Mouse (Mus musculus) gastrocnemius, adult 8-10 months (tissue): ENCODE results near the gene Pip4k2b. TPM values are rescaled to one million over a fixed set of nuclear protein-coding genes. Genes with fewer than 3 reads are reported as not detected.
A peak's percentile ranks its signal among the peaks of the same experiment; 100 is the strongest.
"Not testable (repeated sequence)": the region's sequence is repeated elsewhere in the genome, so short reads cannot be mapped to it uniquely, and the experiment has no call there.

Experiments used
- DNase-seq, 2 experiments: peaks; one replicate each; pipeline ENCODE4 v3.0.0; 2022; ENCODE audit warnings: low spot score in 2 of 2
- total RNA-seq, 4 experiments: library from RNA; stranded (reverse); gene quantifications; 2 replicates each; pipeline ENCODE4 v1.2.4; 2022

Pip4k2b gene
- total RNA-seq, 4 experiments from 2014 or later = 68.1 to 81.6 (median 73.1) TPM

DNA sequence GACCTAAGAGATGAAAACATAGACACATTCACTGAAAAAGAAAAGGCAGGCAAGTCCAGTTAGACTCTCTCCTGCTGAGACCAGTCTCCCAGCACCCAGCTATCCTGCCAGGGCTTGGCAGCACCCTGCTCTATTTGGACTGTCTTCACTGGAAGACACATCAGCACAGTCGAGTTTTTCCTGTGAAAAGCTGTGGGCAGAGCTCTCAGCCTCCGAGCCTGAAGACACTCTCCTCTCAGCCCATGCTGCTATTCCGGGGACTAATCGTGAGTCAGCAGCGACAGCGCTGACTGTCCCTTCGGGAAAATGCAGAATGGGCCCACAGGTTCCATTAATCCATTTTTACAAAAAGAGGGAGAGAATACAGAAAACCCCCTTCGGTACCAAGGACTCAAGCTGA lies 8.8 kb upstream of the Pip4k2b start:
- no peak for DNase-seq

DNA sequence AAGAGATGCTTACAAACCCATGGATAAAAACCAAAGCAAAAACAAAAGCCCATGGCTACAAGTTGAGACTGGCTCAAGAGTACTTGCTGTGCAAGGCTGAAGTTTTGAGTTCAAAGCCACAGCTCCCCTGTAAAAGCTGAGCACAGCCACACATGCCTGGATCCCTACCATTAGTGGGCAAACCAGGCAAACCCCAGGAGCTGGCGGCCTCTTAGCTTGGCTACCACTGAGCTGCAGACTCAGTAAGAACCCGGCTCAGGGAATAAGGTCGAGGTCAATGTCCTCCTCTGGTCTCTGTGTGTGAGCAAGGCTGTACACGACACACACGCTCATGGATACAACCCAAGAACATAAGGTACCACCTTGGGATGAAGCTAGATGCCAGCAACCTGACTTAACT lies 4.0 kb upstream of the Pip4k2b start:
- DNase-seq = no peak

DNA sequence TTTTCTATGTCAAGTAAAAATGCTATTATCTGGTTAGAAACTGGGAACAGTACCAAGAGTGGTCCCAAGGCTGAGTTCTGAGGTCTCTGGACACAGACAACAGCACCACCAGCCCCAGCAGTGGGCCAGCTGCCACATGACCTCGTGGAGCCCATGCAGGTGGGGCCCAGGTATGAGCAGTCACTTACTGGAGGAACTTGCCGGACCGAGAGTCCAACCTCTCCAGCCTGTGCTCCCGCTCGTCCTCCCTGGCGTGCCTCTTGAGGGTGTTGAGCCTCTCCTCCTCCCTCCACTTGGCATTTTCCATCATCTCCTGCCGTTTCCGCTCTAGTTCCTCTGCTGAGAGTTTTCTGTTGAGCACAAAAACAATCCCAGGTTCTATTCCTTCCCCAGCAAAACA lies 3.3 kb upstream of the Pip4k2b start:
- DNase-seq = no peak

DNA sequence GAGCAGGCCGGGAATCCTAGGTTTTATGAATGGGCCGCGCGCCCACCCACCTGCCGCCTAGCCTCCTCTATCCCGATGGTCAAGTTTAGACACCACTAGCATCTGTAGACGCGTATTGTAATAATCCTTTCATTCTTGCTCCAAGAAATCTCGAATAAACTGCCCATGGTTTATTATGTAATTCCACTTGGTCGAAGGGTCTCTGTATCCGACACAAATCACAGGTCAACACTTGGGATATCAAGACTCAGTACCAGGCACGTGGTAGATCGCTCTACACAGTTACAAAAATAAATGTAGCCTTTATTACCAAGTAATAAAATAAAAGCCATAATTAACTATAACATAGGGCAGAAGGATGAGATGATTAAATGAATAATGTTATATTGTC lies 822 bp upstream of the Pip4k2b start:
- DNase-seq = no peak

DNA sequence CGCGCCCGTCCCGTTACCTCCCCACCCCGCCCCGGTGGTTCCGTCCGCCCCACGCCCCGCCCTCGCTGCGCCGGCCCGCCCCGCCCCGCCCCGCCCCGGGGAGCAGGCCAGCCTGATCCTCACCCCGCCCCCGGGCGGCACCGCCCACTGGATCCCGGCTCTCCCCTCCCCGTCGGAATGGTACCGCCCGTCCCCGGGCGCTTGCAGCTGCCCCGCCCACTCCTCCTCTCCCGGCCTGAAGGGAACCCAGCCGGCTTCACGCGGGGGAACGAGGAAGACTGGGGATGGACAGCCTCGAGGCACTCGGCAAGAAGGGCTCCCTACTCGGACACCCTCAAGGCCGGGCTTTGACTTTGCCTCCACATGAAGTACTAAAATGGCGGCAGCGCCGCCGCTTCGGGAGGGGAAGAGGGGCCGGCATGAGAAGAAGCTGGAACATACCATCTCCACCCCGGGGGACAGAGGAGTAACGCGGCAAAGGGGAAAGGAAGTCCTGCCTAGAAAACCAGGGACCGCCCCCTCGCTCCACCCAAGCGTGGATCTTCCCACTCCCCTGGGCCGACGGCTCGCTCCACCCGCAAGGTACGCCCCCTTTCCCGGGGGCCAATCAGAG lies 320 bp upstream of the Pip4k2b start:
- DNase-seq = peak; percentile 98

DNA sequence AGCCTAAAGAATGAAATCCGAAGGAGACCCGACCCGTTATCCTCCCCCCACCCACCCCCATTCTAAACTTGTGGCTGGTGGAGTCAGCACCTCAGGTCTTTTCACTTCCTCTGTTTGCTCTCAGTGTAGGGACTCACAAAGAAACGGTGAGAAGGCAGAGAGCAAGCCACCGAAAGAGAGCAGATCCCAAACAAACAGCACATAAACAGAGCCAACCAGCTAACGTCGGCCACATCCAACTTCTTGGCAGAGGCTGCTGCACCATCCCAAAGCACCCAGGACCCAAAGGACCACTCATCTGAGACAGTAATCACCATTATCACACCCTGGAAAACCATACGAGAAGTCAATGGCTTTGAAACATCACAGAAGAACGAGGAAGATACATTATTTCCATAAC lies 1.1 kb downstream of the Pip4k2b start:
- DNase-seq = no peak

DNA sequence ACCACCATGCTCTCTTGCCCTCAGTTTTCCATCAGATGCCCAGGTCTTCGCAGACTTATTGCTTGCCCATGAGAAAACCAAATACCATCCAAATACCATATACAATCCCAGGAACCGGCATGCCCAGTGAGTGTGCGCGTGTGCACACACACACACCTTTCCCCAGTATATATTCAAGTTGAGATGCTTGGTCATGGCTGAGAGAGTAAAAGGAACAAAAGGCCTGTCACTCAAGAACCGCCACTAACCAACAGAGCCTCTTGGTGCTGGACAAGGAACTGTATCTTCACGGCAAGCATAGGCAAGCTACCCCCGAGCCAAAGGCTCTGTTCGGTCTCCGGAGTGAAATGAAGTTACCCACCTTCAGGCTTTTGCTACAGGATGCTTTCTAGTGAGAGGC lies 1.9 kb downstream of the Pip4k2b start:
- no peak for DNase-seq

DNA sequence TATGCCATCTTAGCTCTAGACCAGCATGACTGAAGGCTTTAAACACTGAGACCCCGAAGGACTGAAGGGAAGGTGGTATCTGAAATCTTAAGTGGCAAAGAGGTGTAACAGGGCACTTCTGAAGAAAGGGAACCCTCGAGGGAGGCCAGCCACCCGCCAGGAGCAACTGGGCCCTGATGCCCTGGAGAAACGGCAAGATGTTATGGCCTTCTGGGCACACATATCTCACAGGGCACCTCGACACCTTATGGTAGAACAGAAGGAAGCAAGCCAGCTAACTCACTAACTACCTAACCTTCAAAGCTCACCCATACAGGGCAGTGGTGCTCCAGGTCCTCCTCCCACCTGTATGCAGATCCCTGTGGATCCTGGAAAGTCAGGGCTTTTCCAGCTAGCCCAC lies 2.3 kb downstream of the Pip4k2b start:
- no peak for DNase-seq

DNA sequence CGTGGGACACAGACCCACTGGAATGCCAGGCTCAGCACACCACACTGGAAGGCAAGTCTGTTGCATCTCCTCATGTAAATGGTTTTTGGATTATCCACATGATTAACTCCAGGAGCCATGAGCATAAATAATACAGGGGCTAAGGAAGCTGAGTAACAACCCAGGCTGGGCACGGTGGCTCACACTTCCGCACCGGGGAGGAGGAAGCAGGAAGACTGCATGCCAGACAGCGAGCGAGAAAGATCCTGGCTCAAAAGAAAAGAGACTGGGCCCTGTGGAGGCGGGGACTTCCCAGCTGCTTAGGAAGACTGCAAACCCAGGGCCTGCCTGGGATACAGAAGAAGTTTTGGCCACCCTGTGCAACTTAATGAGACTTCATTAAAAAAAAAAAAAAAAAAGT lies 4.3 kb downstream of the Pip4k2b start:
- no peak for DNase-seq

DNA sequence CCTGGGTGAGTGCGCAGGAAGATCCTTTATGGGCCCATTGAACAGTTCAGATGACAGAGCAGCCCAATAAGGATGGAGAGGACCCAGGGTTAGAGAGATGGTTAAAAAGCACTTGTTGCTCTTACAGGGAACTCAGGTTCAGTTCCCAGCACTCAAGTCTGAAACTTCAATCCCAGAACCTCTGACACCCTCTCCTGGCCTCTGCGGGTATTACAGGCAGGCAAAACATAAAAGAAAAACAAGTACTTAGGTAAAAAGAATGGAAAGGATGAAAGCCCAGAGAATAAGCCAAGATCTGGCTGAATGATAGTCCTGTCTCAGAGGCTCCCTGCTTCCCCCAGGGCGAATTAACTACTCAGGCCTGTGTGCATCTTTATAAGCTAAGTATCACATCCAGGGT lies 5.3 kb downstream of the Pip4k2b start:
- DNase-seq = no peak

DNA sequence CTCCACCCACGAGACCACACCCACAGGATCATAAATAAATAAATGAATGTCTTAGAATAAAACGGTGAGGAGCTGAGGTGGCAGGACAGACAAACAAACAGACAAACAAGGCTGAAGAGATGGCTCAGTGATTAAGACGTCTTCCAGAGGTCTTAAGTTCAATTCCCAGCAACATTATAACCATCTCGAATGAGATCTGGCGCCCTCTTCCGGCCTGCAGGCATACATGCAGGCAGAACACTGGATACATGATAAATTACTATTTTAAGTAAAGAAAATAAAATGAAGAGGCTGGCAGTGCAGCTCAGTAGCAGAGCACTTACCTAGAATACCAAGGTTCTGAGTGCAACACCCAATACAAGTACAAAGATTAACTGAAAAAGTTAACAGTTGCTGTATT lies 5.8 kb downstream of the Pip4k2b start:
- DNase-seq = no peak

DNA sequence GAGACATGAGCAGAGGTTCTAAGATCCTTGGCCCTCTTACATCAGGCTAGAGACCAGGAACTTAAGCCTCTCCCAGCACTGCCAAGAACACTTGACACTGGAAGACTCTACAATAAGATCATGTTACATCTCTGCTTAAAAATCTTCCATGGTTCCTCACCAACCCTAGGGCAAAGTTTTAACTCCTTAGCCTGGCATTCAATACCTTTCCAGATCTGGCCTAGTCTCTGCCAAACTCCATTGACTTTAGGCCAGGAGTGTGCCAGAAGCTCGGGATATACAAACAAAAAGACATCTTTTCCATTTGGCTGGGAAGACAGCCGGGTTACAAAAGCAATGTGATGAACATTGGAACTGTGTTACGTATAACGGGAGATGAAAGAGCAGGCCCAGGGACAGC lies 6.9 kb downstream of the Pip4k2b start:
- no peak for DNase-seq

DNA sequence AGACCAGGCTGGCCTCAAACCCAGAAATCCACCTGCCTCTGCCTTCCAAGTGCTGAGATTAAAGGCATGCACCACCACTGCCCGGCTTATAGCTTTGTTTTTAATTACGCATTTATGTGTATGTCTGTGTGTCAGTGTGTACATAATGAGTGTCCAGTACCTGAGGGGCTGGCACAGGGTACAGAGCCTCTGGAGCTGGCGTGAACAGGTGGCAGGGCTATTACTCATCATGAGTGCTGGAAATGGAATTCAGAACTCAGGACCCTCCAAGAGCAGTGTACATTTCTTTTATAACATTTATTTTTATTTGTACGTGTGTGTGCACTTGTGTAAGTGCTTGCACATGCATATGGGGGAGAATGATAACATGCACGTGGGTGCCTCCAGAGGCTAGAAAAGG lies 7.9 kb downstream of the Pip4k2b start:
- DNase-seq = no peak

DNA sequence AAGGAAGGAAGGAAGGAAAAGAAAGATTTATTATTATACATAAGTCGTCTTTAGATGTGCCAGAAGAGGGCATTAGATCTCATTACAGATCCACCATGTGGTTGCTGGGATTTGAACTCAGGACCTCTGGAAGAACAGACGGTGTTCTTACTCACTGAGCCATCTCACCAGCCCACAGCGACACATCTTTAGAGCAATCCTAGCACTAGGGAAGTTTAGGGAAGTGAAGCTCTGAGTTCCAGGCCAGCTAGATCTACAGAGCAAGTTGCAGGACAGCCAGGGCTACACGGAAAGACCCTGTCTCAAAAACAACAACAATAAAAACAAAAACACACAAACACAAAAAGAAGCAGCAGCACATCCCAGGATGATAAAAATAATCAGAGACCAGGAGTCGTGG lies 9.7 kb downstream of the Pip4k2b start:
- not testable (repeated sequence) for DNase-seq

DNA sequence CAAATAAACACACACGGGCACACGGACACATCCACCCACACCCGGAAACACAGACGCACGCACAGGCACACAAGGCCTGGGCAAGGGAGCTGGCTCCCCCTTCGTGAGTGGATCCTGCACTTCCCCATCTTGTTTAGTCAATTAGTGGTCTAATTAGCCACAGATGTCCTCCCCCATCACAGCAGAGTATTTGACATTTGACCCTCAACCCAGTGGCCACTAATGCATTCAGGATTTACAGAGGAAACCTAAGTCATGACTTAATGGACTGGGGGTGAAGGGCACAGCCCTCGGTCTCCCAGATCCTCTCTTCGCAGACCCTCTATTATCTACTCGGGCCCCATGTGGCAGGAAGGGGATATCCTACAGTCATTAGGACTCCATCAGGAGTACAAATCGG lies 10.8 kb downstream of the Pip4k2b start:
- DNase-seq = no peak

DNA sequence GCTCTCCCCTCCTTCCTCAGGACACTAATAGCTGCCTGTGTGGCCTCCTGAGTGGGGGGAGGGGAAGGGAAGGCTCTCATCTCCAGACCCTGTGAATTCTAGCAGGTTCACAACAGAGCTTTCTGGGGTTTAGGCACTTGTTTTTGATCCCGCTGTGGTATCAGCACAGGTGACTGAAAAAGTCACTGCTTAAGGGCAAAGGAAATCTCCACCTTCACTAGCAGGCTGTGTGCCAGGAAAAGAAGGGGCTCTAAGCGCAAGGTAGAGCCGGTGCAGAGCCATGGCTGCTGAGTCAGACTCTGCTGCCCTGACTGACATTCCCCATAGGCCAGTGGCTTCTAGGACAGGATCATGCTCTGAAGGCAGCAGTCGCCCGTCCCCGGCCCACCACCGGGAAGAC lies 15.8 kb downstream of the Pip4k2b start:
- DNase-seq = peak in 1 of 2 experiments; percentile 13

DNA sequence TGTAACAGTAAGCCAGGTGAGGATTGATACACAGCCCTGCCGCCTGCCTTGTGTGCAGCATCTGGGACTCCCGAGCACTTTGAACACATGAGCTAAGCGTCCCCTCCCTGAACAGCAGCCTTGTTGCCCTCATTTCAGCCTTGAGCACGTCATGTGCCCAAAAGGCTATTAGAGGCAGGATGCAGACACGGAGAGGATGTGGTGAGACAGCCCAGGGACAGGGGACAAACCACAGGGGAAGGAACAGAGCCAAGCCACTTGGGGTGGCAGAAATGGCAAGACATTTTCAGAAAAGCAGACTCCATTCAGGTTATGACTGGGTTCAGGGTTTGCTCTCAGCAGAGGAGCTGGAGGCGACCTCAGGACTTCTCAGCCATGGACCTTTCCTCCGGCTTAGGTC lies 16.2 kb downstream of the Pip4k2b start:
- DNase-seq = no peak

DNA sequence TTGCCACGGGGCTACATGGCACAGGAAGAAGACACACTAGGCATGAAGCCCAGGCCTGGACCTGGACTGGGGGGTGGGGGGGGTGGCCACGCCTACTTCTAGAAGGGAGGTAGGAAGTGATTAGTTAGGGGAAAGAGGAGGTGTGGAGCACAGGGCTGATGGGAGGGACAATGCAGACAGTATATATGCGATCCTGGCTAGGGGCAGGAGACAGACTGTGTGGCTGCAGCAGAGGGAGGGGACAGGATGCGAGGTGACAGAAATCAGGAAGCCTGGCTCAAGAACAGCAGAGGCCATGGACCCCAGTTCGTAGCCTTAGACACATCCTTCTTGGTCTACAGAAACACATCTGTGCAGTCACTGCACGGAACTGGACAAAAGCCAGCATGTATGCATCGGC lies 20.8 kb downstream of the Pip4k2b start:
- no peak for DNase-seq

DNA sequence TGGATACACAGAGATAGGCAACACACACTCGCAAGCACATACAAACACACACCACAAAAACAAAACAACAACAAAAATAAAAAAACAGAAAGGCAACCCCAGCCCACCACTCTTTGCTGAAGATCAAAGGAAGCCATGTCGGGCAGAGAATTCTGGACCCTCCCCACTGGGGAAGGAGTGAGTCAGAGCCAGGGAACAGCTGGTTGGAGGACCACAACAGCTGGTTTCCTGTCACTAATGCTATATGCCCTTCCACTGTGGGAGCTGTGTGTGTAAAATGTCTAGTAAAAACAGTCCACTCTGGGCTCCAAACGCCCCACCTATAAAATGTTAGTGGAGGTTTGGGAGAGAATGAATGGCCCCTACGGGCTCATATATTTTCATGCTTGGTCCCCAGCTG lies 23.2 kb downstream of the Pip4k2b start:
- no peak for DNase-seq

DNA sequence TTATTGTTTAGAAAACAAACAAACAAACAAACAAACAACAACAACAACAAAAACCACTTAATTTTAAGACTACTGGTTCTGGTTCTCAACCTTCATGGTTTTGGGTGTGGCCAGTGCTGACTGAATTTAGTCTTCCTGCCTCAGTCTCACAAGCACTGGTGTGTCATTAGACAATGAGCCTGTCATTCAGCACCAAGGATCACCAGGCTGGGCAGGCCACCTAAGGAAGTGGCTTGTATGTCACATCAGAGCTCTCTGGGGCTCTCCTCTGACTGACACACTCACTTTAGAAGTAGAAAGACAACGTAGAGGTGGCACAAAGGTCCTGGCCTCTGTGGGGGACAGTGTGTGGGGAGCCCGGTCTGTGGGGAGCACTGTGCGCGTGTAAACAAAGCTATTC lies 25.5 kb downstream of the Pip4k2b start:
- no peak for DNase-seq

DNA sequence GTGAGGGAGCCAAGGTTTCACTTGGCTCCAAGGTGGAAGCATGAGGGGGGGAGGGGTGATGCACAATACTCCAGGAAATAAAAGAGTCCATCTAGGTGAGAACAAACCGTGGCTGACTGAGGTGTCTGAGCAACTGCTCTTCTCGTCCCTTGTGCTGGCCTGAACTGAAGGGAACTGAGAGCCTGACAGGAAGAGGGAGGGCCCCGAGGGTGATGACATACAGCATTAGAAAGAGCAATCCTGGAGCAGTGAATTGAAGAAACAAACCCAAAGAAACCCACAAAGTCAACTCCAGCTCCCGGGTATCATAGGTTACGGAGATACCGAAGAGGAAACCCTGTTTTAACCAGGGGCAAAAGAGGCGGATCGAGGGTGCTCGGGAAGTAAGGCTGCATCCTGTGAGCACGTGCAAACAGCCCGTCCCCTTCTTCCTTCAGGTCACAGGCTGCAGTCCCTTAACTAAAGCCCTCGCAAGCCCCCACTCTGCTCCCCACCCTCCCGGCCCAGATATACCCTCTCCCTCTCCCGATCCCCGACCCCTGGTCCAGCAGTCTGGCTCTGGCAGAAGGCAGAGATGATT lies 26.1 kb downstream of the Pip4k2b start:
- no peak for DNase-seq

DNA sequence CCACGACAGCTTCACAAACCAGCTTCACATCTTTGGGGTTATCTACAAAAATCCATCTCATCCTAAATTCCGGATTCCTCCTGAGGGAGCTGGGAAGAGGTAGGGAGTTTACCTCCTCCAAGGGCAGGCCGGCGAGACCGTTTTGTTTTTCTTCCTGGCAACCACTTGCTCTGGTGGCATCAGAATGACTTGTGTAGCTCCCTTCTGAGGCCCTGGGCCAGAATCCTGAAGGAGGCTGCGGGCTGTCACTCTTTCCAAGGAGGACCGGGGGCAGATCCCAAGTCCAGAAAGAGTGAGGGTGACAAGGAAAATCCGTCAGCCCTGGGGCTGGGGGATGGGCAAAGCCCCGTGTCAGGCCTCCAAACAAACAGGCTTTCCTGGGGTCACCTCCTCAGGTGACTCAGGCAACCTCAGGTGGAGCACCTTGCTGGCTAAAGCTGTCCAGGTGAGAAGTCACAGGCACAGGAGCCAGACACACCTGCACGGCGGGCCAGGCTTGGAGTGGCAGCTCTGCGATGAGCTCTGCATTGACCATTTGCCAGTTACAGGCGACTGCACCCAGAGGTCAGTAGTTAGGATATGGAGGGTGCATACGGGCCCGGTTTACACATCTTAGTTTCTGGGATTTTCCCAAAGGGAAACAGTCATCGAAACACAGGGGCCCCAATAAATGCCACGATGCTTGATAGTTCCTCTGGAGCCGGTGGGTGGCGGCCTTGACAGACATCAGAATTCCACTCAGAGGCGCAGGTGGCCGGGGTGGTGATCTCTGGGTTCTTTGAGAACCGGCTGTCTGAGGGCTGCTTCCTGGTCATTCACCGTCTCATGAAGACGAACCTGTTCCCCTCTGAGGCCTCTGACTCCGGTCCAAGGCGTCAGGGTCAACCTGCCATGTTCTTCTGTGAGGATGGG lies 26.9 kb downstream of the Pip4k2b start:
- peak in 1 of 2 experiments; percentile 17 for DNase-seq

DNA sequence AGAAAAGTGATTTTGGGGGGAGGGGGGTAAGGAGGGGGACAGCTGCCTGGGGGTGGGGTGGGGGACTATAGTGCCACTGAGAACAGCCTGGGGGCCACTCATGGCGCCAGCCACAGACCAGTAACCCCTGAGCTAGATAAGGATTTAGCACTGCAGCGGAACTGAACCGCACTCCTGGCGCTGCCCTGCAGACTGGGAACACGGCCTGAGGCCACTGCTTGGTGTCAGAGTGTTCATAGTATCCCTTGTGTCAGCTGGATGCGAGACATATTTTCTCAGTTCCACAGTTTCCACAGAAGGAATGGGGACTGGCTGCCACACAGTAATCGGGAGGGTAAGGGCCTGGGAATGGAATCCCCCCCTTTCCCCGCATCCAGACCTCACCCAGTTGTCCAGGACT lies 28.5 kb downstream of the Pip4k2b start:
- DNase-seq = peak in 1 of 2 experiments; percentile 42
